In genomic region chr16:20490581-20490980, GRCm38 (mm10) we compare ENCODE assay signal across 14 mouse cellular contexts. TPM values are rescaled to one million over a fixed set of nuclear protein-coding genes. Genes with fewer than 3 reads are reported as not detected.
DNase-seq lines count a peak whose midpoint lies in the region; ATAC-seq and TF ChIP-seq lines count a peak whose summit lies in the region.
"Had no signal": no experiment of that assay in that cellular context is flagged by ENCODE, and none has a peak within 500 bp of the region (broad histone marks: within the 10 kb centered on the region; RNA-seq: fewer than 3 reads in every experiment).

No protein-coding gene starts in this region.

- TF ChIP-seq EP300 in liver, embryonic 14.5 days (IDR thresholded peaks at IDR 0.05; ENCODE audit: low read depth): no peak

- H3K27me3 ChIP-seq in liver, embryonic 14.5 days (ENCODE audit: control insufficient read depth, insufficient read depth, low read length): no peaks in the 10 kb centered on the region
- no peaks in the 10 kb centered on the region for H3K27me3 ChIP-seq in forebrain, embryonic 15.5 days
- H3K27me3 ChIP-seq: hindbrain, embryonic 12.5 days; neural tube, embryonic 12.5 days had no signal

- no peak for DNase-seq in layer of hippocampus, adult 2 months (ENCODE audit: low spot score in 2 of 2)
- DNase-seq in layer of hippocampus, postnatal 14 days (ENCODE audit: low spot score in 2 of 2): no peak
- DNase-seq in Muller cell, postnatal 12 days (ENCODE audit: inconsistent ontology term): peak; percentile 73
- DNase-seq in liver, embryonic 14.5 days (ENCODE audit: low read depth in 3 of 3, low spot score in 3 of 3): no peak
- DNase-seq in cerebellum, adult 9-10 months: no peak
- no peak for DNase-seq in ovary, postnatal 36 days (ENCODE audit: low spot score)
- DNase-seq: spleen, adult 18-20 months had no signal

- H3K27ac ChIP-seq in layer of hippocampus, adult 2 months: no peak overlapping the region
- no peak overlapping the region for H3K27ac ChIP-seq in liver, embryonic 14.5 days
- no peak overlapping the region for H3K27ac ChIP-seq in forebrain, embryonic 15.5 days (replicated peaks)
- H3K27ac ChIP-seq: hindbrain, embryonic 12.5 days; macrophage; neural tube, embryonic 12.5 days had no signal

- H3K4me3 ChIP-seq in layer of hippocampus, adult 2 months: no peak overlapping the region
- H3K4me3 ChIP-seq in liver, embryonic 14.5 days (ENCODE audit: insufficient read depth in 1 of 2, low read depth in 2 of 2, low read length in 2 of 2): no peak overlapping the region
- H3K4me3 ChIP-seq in forebrain, embryonic 15.5 days: no peak overlapping the region
- H3K4me3 ChIP-seq: hindbrain, embryonic 12.5 days; neural tube, embryonic 12.5 days had no signal

- no peaks in the 10 kb centered on the region for H3K4me1 ChIP-seq in liver, embryonic 14.5 days (replicated peaks; ENCODE audit: control insufficient read depth in 2 of 2, insufficient read depth in 2 of 2, low read length in 1 of 2)
- no peaks in the 10 kb centered on the region for H3K4me1 ChIP-seq in forebrain, embryonic 15.5 days
- H3K4me1 ChIP-seq: hindbrain, embryonic 12.5 days; neural tube, embryonic 12.5 days had no signal

- ATAC-seq in common myeloid progenitor, adult 5-6 weeks (replicated peaks; ENCODE audit: low read depth, poor library complexity, severe bottlenecking): peak; percentile 68; the same call in 1 of the 2 replicates
- peak; percentile 35; the same call in 1 of the 2 replicates for ATAC-seq in liver, embryonic 14.5 days (ENCODE audit: insufficient read depth)
- no peak for ATAC-seq in forebrain, embryonic 15.5 days (replicated peaks)
- ATAC-seq: activated CD4-positive, CD25-positive, alpha-beta regulatory T cell, adult 4 months; forebrain, embryonic 14.5 days had no signal

- no peak overlapping the region for H3K4me2 ChIP-seq in liver, embryonic 14.5 days (ENCODE audit: low read depth)
- H3K4me2 ChIP-seq in forebrain, embryonic 15.5 days (replicated peaks): no peak overlapping the region
- H3K4me2 ChIP-seq: hindbrain, embryonic 12.5 days; neural tube, embryonic 12.5 days had no signal

- H3K36me3 ChIP-seq in liver, embryonic 14.5 days (replicated peaks; ENCODE audit: control insufficient read depth, insufficient read depth, low read depth): no peaks in the 10 kb centered on the region
- H3K36me3 ChIP-seq in forebrain, embryonic 15.5 days: no peaks in the 10 kb centered on the region
- H3K36me3 ChIP-seq: hindbrain, embryonic 12.5 days; neural tube, embryonic 12.5 days had no signal

- no peaks in the 10 kb centered on the region for H3K9me3 ChIP-seq in liver, embryonic 14.5 days (ENCODE audit: control insufficient read depth, low read length)
- H3K9me3 ChIP-seq in forebrain, embryonic 15.5 days: no peaks in the 10 kb centered on the region
- H3K9me3 ChIP-seq: hindbrain, embryonic 12.5 days; neural tube, embryonic 12.5 days had no signal

- WGBS in liver, embryonic 14.5 days (ENCODE audit: insufficient replicate concordance): 23% methylated on average over 2 of the region's 2 CpGs
- WGBS in forebrain, embryonic 15.5 days: 57% methylated on average over 2 of the region's 2 CpGs

- no peak overlapping the region for H3K9ac ChIP-seq in liver, embryonic 14.5 days (replicated peaks)
- H3K9ac ChIP-seq in forebrain, embryonic 15.5 days (replicated peaks): no peak overlapping the region
- H3K9ac ChIP-seq: hindbrain, embryonic 12.5 days; neural tube, embryonic 12.5 days had no signal

- peak; percentile 21; the same call in 1 of the 2 replicates for TF ChIP-seq CTCF in layer of hippocampus, adult 2 months (conservative IDR thresholded peaks at IDR 0.05)
- peak; percentile 41 for TF ChIP-seq CTCF in liver, embryonic 14.5 days (IDR thresholded peaks at IDR 0.05; ENCODE audit: low read depth)

RNA-seq across cellular contexts. Expression of gene Eif2b5, which starts 8.0 kb away (rescaled TPM):
- 10 to 100 TPM; 48.9 to 50.4 TPM for total RNA-seq in layer of hippocampus, adult 2 months (2021)
- total RNA-seq in layer of hippocampus, postnatal 14 days (2021): 10 to 100 TPM; 51.7 to 54.1 TPM
- total RNA-seq in common myeloid progenitor, adult 5-6 weeks (2017): 90.6 and 98.5 TPM in 2 replicates
- polyA plus RNA-seq in liver, embryonic 14.5 days (2012; rRNA removed): 19.6 and 23.3 TPM in 2 replicates
- 39.0 and 44.1 TPM in 2 replicates for polyA plus RNA-seq in liver, embryonic 14.5 days (2014; fragmentation: Nextera tagmentation; extraction: Ambion mirVana)
- 96.8 and 98.9 TPM in 2 replicates for polyA plus RNA-seq in forebrain, embryonic 15.5 days (2015; fragmentation: Nextera tagmentation; extraction: Ambion mirVana)

RNA-seq across cellular contexts. Expression of gene Dvl3, which starts 26.2 kb away (rescaled TPM):
- 10 to 100 TPM; 56.5 to 56.9 TPM for total RNA-seq in layer of hippocampus, adult 2 months (2021)
- total RNA-seq in layer of hippocampus, postnatal 14 days (2021): 10 to 100 TPM; 77.2 to 78.9 TPM
- 4.6 and 6.9 TPM in 2 replicates for total RNA-seq in common myeloid progenitor, adult 5-6 weeks (2017)
- 7.3 and 8.8 TPM in 2 replicates for polyA plus RNA-seq in liver, embryonic 14.5 days (2012; rRNA removed)
- 4.9 and 5.0 TPM in 2 replicates for polyA plus RNA-seq in liver, embryonic 14.5 days (2014; fragmentation: Nextera tagmentation; extraction: Ambion mirVana)
- 33.3 and 33.7 TPM in 2 replicates for polyA plus RNA-seq in forebrain, embryonic 15.5 days (2015; fragmentation: Nextera tagmentation; extraction: Ambion mirVana)

RNA-seq across cellular contexts. Expression of gene Ap2m1, which starts 44.7 kb away (rescaled TPM):
- 100 to 1,000 TPM; 712 to 736 TPM for total RNA-seq in layer of hippocampus, adult 2 months (2021)
- total RNA-seq in layer of hippocampus, postnatal 14 days (2021): 100 to 1,000 TPM; 893 to 941 TPM
- 158 and 165 TPM in 2 replicates for total RNA-seq in common myeloid progenitor, adult 5-6 weeks (2017)
- 259 and 268 TPM in 2 replicates for polyA plus RNA-seq in liver, embryonic 14.5 days (2012; rRNA removed)
- polyA plus RNA-seq in liver, embryonic 14.5 days (2014; fragmentation: Nextera tagmentation; extraction: Ambion mirVana): 364 and 392 TPM in 2 replicates
- 1,124 and 1,145 TPM in 2 replicates for polyA plus RNA-seq in forebrain, embryonic 15.5 days (2015; fragmentation: Nextera tagmentation; extraction: Ambion mirVana)

RNA-seq across cellular contexts. Expression of gene Abcf3, which starts 57.8 kb away (rescaled TPM):
- total RNA-seq in layer of hippocampus, adult 2 months (2021): 10 to 100 TPM; 85.1 to 93.0 TPM
- total RNA-seq in layer of hippocampus, postnatal 14 days (2021): 10 to 100 TPM; 82.8 to 87.9 TPM
- total RNA-seq in common myeloid progenitor, adult 5-6 weeks (2017): 47.9 and 57.6 TPM in 2 replicates
- 14.3 and 15.0 TPM in 2 replicates for polyA plus RNA-seq in liver, embryonic 14.5 days (2012; rRNA removed)
- polyA plus RNA-seq in liver, embryonic 14.5 days (2014; fragmentation: Nextera tagmentation; extraction: Ambion mirVana): 19.5 and 24.4 TPM in 2 replicates
- polyA plus RNA-seq in forebrain, embryonic 15.5 days (2015; fragmentation: Nextera tagmentation; extraction: Ambion mirVana): 74.0 and 74.5 TPM in 2 replicates
